Mouse (Mus musculus) myocyte (in vitro differentiated cells): ENCODE data around the gene Iqsec1. TPM values are rescaled to one million over a fixed set of nuclear protein-coding genes. Genes with fewer than 3 reads are reported as not detected.

Experiments
- H3K27me3 ChIP-seq: one replicate; pipeline ENCODE4 v1.6.1; 2011; ENCODE audit not compliant: control insufficient read depth, insufficient read depth, insufficient read length
- H3K36me3 ChIP-seq: one replicate; pipeline ENCODE4 v1.6.1; 2011; ENCODE audit not compliant: control insufficient read depth, insufficient read depth
- H3K4me2 ChIP-seq: one replicate; pipeline ENCODE4 v1.6.1; 2011; ENCODE audit warnings: low read depth, control low read depth
- H3K4me3 ChIP-seq: one replicate; pipeline ENCODE4 v1.5.1; 2011; ENCODE audit warnings: mild to moderate bottlenecking, control low read depth, moderate library complexity
- H3K79me2 ChIP-seq: one replicate; pipeline ENCODE4 v1.6.1; 2011; ENCODE audit not compliant: control insufficient read depth, insufficient read depth
- H3ac ChIP-seq: one replicate; pipeline ENCODE4 v1.6.1; 2011; ENCODE audit not compliant: control insufficient read depth, insufficient read length
- CEBPB ChIP-seq: IDR thresholded peaks from 2 replicates; pipeline ENCODE4 v1.6.1; 2011; ENCODE audit warnings: mild to moderate bottlenecking, moderate library complexity; ENCODE audit not compliant: poor library complexity, insufficient read depth, severe bottlenecking
- E2F4 ChIP-seq: IDR thresholded peaks from one replicate; pipeline ENCODE4 v1.6.1; 2011; ENCODE audit warnings: mild to moderate bottlenecking, control low read depth, moderate library complexity; ENCODE audit not compliant: insufficient read depth
- MAX ChIP-seq: IDR thresholded peaks from one replicate; pipeline ENCODE4 v1.6.1; 2011; ENCODE audit warnings: low read depth, mild to moderate bottlenecking, control low read depth
- MYOD1 ChIP-seq, 3 experiments: IDR thresholded peaks; one replicate each; pipeline ENCODE4 v1.6.1; 2011; ENCODE audit warnings: control low read depth in 2 of 3, low read depth in 2 of 3, mild to moderate bottlenecking in 2 of 3, moderate library complexity in 1 of 3; ENCODE audit not compliant: insufficient read length in 2 of 3, control insufficient read depth in 1 of 3
- MYOG ChIP-seq, 3 experiments: IDR thresholded peaks; one replicate each; pipeline ENCODE4 v1.6.1; 2011; ENCODE audit warnings: control low read depth in 2 of 3, low read depth in 2 of 3, mild to moderate bottlenecking in 2 of 3; ENCODE audit not compliant: insufficient read length in 2 of 3, control insufficient read depth in 1 of 3, insufficient read depth in 1 of 3
- POLR2A ChIP-seq: IDR thresholded peaks from one replicate; pipeline ENCODE4 v1.6.1; 2011; ENCODE audit warnings: low read depth, mild to moderate bottlenecking, control low read depth, moderate library complexity; ENCODE audit not compliant: insufficient read length
- POLR2AphosphoS2 ChIP-seq: IDR thresholded peaks from one replicate; pipeline ENCODE4 v1.6.1; 2011; ENCODE audit warnings: low read depth, control low read depth; ENCODE audit not compliant: insufficient read length
- REST ChIP-seq: IDR thresholded peaks from one replicate; pipeline ENCODE4 v1.6.1; 2011; ENCODE audit warnings: mild to moderate bottlenecking, control low read depth, moderate library complexity; ENCODE audit not compliant: insufficient read depth, insufficient read length
- SRF ChIP-seq: IDR thresholded peaks from one replicate; pipeline ENCODE4 v1.6.1; 2011; ENCODE audit warnings: low read depth; ENCODE audit not compliant: control insufficient read depth, insufficient read length
- TCF12 ChIP-seq: IDR thresholded peaks from one replicate; pipeline ENCODE4 v1.6.1; 2011; ENCODE audit warnings: mild to moderate bottlenecking, control low read depth; ENCODE audit not compliant: poor library complexity, insufficient read depth, severe bottlenecking
- TCF3 ChIP-seq: IDR thresholded peaks from one replicate; pipeline ENCODE4 v1.6.1; 2011; ENCODE audit warnings: low read depth, control low read depth; ENCODE audit not compliant: insufficient read length
- USF1 ChIP-seq: IDR thresholded peaks from one replicate; pipeline ENCODE4 v1.6.1; 2011; ENCODE audit warnings: low read depth, mild to moderate bottlenecking, control low read depth, moderate library complexity
- polyA plus RNA-seq: library from polyadenylated mRNA; unstranded; fragments of >200 nt; fragmentation: generic; extraction: Trizol; gene quantifications from one replicate; pipeline ENCODE4 v1.2.1, GENCODE M21; 2012; ENCODE audit warnings: missing spikeins

Iqsec1 gene
- polyA plus RNA-seq, 1 experiment: 43.4 TPM

DNA sequence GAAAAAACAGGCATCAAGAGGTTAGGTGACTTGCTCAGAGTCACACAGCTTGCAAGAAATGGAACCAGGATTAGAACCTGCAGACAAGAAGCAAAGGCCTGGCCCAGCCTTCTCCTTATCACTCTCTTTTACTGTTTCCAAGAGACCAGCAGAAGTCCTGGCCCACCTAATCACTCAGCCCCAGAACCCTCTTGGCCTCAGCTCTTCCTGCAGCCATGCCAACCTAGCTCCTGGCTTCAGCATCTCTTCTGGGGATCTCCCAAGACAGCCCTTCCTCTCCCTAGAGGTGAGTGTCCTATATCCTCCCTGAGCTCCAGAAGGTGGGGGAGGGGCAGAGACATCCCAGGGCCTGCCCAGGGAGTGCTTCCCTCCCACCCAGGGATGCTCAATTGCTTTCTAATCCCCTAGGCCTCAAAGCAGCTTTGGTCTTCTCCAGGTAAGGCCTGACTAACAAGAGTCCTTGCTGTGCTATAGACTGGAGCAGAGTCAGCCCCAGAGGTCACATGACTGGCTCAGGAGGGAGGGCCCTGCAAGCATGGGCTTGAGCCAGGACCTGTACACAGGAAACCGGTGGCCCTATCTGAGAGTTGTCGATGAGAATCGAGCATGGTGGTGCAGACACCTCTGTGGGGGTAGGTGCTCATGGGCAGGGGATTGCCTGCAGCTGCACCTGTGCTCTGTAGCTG is 15.0 kb upstream of the Iqsec1 start:
- H3K36me3 ChIP-seq: no peaks in the 10 kb centered on the region
- no peaks in the 10 kb centered on the region for H3K27me3 ChIP-seq
- H3K4me2 ChIP-seq: no peak overlapping the region
- H3K79me2 ChIP-seq: no peaks in the 10 kb centered on the region
- H3K4me3 ChIP-seq: no peak overlapping the region
- no peak for TF ChIP-seq TCF12
- TF ChIP-seq TCF3: no peak
- no peak for TF ChIP-seq E2F4
- TF ChIP-seq SRF: no peak
- TF ChIP-seq MYOG (IDR thresholded peaks at IDR 0.05; ENCODE audit: control insufficient read depth in 1 of 3, insufficient read depth in 1 of 3, insufficient read length in 2 of 3, low read depth in 2 of 3): no peak
- TF ChIP-seq USF1: no peak
- TF ChIP-seq POLR2AphosphoS2: no peak
- no peak for TF ChIP-seq REST
- no peak overlapping the region for H3ac ChIP-seq

DNA sequence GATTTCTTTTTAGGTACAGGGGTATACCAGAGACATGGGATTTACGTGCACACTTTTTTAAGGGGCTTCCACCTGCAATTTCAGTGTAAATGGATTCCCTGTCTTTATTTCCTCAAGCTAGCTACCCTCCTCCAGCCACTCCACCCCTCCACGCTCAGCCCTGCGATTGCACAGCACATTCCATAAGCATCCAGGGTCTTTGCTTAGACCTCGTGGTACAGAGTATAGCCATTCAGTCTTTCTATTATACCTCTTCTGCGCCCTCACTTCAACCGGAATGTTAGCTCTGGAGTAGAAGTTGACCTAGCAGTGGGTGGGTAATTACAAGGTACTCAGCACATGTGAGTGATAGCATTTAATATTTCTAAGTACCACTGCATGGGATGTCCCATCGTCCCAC is 13.1 kb upstream of the Iqsec1 start:
- no peak overlapping the region for H3K4me3 ChIP-seq
- no peak overlapping the region for H3K4me2 ChIP-seq
- no peaks in the 10 kb centered on the region for H3K79me2 ChIP-seq
- H3K36me3 ChIP-seq: no peaks in the 10 kb centered on the region
- TF ChIP-seq POLR2A (no peak), SRF (no peak), MYOG (IDR thresholded peaks at IDR 0.05; ENCODE audit: control insufficient read depth in 1 of 3, insufficient read depth in 1 of 3, insufficient read length in 2 of 3, low read depth in 2 of 3) (no peak), REST (no peak), MYOD1 (IDR thresholded peaks at IDR 0.05; ENCODE audit: control insufficient read depth in 1 of 3, insufficient read length in 2 of 3, low read depth in 2 of 3) (no peak), CEBPB (no peak), TCF12 (no peak), USF1 (no peak), MAX (no peak), TCF3 (no peak), E2F4 (no peak), POLR2AphosphoS2 (no peak)
- H3K27me3 ChIP-seq: no peaks in the 10 kb centered on the region
- no peak overlapping the region for H3ac ChIP-seq

DNA sequence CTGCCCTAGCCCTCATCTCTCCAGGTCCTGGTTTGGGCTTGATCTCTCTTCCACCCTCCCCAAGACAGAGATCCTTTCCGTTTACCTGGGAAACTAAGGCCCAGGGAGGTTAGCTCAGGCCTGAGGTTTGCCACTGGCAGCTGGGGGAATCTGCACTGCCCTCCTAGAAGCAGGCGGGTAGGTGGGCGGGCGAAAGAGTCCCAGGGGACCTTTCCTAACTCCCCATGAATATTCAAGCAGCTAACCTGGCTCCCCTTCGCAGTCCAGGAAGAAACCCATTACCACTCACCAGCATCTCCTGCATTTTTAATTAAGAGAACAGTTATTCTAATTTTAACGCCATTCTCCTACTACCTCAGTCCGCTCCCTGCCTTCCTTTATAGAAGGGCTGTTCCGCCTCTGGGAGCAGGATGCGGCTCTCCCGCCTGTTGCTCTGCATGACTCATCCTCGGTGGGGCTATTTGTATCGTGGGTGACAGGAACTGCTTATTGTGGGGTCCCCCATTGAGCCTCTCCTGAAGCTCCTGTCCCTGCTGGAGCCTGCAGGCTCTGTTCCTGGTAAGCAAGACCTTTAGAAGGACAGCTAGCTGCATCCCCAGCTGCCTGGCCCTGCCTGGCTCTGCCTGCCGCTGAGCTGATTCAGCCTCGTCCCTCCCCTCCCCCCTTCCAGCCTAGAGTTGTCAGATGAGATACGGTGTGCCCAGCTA is 12.5 kb upstream of the Iqsec1 start:
- H3K4me3 ChIP-seq: no peak overlapping the region
- peak overlapping the region; percentile 30 for H3K4me2 ChIP-seq
- H3ac ChIP-seq: no peak overlapping the region
- TF ChIP-seq E2F4 (no peak), CEBPB (no peak), SRF (no peak), POLR2A (no peak), POLR2AphosphoS2 (no peak), REST (no peak), MYOG (IDR thresholded peaks at IDR 0.05; ENCODE audit: control insufficient read depth in 1 of 3, insufficient read depth in 1 of 3, insufficient read length in 2 of 3, low read depth in 2 of 3) (no peak), MYOD1 (IDR thresholded peaks at IDR 0.05; ENCODE audit: control insufficient read depth in 1 of 3, insufficient read length in 2 of 3, low read depth in 2 of 3) (no peak), TCF3 (no peak), USF1 (no peak), TCF12 (no peak), MAX (no peak)
- H3K27me3 ChIP-seq: no peaks in the 10 kb centered on the region
- H3K36me3 ChIP-seq: no peaks in the 10 kb centered on the region
- no peaks in the 10 kb centered on the region for H3K79me2 ChIP-seq

DNA sequence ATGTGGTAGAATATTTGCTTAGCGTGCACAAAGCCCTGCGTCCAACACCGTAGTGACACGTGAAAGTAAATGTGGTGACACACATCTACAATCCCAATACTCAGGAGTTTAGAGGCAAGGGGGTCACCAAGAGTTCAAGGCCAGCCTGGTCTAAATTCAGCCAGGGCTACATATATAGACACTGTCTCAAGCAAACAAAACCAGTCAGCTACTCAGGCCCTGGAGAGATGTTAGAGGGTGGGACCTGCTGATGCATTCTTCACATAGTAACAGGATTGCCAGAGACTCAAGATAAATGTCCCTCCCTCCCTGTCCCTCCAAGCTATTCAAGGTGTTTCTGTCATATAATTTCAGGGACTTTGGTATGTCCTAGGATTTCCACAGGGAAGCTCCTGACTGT is 10.7 kb upstream of the Iqsec1 start:
- no peak overlapping the region for H3K4me2 ChIP-seq
- H3K4me3 ChIP-seq: no peak overlapping the region

DNA sequence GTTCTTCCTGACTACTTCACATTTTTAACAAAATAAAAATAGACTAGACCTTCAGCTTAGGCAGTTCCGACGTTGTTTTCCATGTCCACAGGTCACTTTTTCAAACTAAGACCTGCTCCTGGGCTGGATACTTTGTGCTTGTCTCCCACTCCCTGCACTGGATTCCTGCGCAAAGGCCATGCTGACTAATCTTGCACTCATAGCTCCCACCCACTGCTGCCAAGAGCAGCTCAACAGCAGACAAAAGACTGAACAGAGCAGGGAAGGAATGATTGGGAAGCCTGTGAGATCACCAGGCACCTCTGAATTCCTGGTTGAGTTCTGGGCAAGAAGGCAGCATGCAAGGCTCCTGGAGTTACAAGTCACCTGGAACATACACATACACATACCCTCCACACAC is 8.5 kb upstream of the Iqsec1 start:
- H3K27me3 ChIP-seq: no peaks in the 10 kb centered on the region
- no peak for TF ChIP-seq USF1
- no peak for TF ChIP-seq MYOG (IDR thresholded peaks at IDR 0.05; ENCODE audit: control insufficient read depth in 1 of 3, insufficient read depth in 1 of 3, insufficient read length in 2 of 3, low read depth in 2 of 3)
- no peak for TF ChIP-seq E2F4
- no peak overlapping the region for H3ac ChIP-seq
- H3K79me2 ChIP-seq: no peaks in the 10 kb centered on the region
- no peak overlapping the region for H3K4me3 ChIP-seq
- no peak overlapping the region for H3K4me2 ChIP-seq
- H3K36me3 ChIP-seq: no peaks in the 10 kb centered on the region

More for the DNA sequence above, 10.7 kb upstream of the Iqsec1 start:
- no peaks in the 10 kb centered on the region for H3K27me3 ChIP-seq
- no peak for TF ChIP-seq CEBPB
- TF ChIP-seq SRF: no peak
- TF ChIP-seq E2F4: no peak
- TF ChIP-seq POLR2AphosphoS2: no peak
- no peak for TF ChIP-seq TCF12
- H3K79me2 ChIP-seq: no peaks in the 10 kb centered on the region
- no peaks in the 10 kb centered on the region for H3K36me3 ChIP-seq
- no peak overlapping the region for H3ac ChIP-seq
